Mouse (Mus musculus): ENCODE measurements around the gene Sult2b1.

DNA sequence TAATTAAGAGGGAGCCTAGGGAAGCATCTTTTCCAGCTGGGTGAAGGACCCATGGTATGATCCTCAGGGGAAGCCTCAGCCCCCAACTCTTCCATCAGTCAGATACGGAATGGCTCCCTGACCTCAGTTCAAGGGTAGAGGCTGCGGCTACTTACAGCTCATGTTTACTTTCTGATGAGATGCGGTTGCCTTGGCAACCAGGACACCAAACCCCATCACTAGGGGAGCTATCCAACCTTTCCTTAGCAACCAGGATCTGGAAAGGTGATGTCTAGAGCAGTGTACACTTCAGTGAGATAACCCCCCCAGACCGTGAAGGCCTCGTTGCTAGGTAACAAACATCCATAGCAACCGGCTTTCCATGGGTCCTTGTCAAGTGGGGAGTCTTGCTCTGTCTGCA is 75.4 kb downstream of the Sult2b1 start:
- peak; percentile 18; the same call in 1 of the 2 replicates for TF ChIP-seq POLR2A (IDR thresholded peaks at IDR 0.05; ENCODE audit: borderline replicate concordance, extremely low read depth, low read depth, low read length)
- TF ChIP-seq CTCF (IDR thresholded peaks at IDR 0.05; ENCODE audit: insufficient read depth, low read length), result no peak
